Mouse (Mus musculus) neural tube, embryonic 14.5 days (tissue): Measurements from ENCODE around the gene Cx3cr1. TPM values are rescaled to one million over a fixed set of nuclear protein-coding genes. Genes with fewer than 3 reads are reported as not detected.
A peak's percentile ranks its signal among the peaks of the same experiment; 100 is the strongest.

Experiments
- ATAC-seq: fragments of 200-750 bp; cut with Nextera tagmentation; 2 replicates; pipeline ENCODE4 v1.8.0; 2017; ENCODE audit warnings: low read depth, mild to moderate bottlenecking, moderate TSS enrichment, moderate library complexity
- H3K27ac ChIP-seq: fragments of 300-500 bp; sonication (generic); 2 replicates; pipeline ENCODE4 v1.5.1; 2014; ENCODE audit warnings: low read depth, mild to moderate bottlenecking, control low read depth, low read length, moderate library complexity, mixed read lengths
- H3K27me3 ChIP-seq: fragments of 300-500 bp; sonication (generic); 2 replicates; pipeline ENCODE4 v1.6.1; 2014; ENCODE audit warnings: low read length; ENCODE audit not compliant: control insufficient read depth, insufficient read depth
- H3K36me3 ChIP-seq: fragments of 300-500 bp; sonication (generic); 2 replicates; pipeline ENCODE4 v1.6.1; 2014; ENCODE audit warnings: low read length, mixed read lengths; ENCODE audit not compliant: control insufficient read depth, insufficient read depth
- H3K4me1 ChIP-seq: fragments of 300-500 bp; sonication (generic); 2 replicates; pipeline ENCODE4 v1.6.1; 2014; ENCODE audit warnings: low read length; ENCODE audit not compliant: control insufficient read depth, insufficient read depth
- H3K4me2 ChIP-seq: fragments of 300-500 bp; sonication (generic); 2 replicates; pipeline ENCODE4 v1.6.1; 2014; ENCODE audit warnings: mild to moderate bottlenecking, low read depth, low read length, control low read depth
- H3K4me3 ChIP-seq: fragments of 300-500 bp; sonication (generic); 2 replicates; pipeline ENCODE4 v1.5.1; 2014; ENCODE audit warnings: low read depth, low read length, control low read depth, mixed read lengths
- H3K9ac ChIP-seq: fragments of 300-500 bp; sonication (generic); replicated peaks from 2 replicates; pipeline ENCODE4 v1.6.1; 2014; ENCODE audit warnings: low read depth, mild to moderate bottlenecking, control low read depth, low read length, mixed read lengths
- H3K9me3 ChIP-seq: fragments of 300-500 bp; sonication (generic); 2 replicates; pipeline ENCODE4 v1.6.1; 2016; ENCODE audit warnings: low read length; ENCODE audit not compliant: control insufficient read depth
- WGBS: fragments of 180-500 bp; shearing (Covaris S2); extraction: QIAGEN DNeasy Blood & Tissue Kit; methylation state at CpG from one replicate; pipeline ENCODE4 v1.1.7; 2014; 5-methylcytosine and 5-hydroxymethylcytosine counted together
- polyA plus RNA-seq: library from polyadenylated mRNA; unstranded; fragments of >200 nt; fragmentation: Nextera tagmentation; extraction: Ambion mirVana; gene quantifications from 2 replicates; pipeline ENCODE4 v1.2.1, GENCODE M21; 2014

Gene Cx3cr1
- polyA plus RNA-seq, 1 experiment from 2014 or later = 7.1 TPM

DNA sequence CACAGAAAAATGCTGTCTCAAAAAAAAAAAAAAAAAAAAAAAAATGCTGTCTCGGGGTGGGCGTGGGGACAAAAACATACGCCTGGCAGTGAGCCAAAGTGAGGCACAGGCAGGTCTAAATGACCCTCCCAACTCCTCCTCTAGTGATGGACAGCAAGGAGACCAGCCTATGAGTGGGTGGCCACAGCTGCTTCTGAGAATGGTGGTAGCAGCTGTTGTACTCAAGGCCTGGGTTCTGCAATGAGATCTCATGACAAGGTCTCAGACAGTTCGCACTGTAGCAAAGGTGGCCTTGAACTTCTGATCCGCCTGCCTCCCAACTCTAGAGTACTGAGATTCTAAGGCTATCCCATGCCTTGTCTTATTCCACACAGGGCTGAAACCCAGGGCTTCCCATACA is 128.3 kb downstream of the Cx3cr1 start:
- 83% methylated on average over 5 of the region's 5 CpGs for WGBS

DNA sequence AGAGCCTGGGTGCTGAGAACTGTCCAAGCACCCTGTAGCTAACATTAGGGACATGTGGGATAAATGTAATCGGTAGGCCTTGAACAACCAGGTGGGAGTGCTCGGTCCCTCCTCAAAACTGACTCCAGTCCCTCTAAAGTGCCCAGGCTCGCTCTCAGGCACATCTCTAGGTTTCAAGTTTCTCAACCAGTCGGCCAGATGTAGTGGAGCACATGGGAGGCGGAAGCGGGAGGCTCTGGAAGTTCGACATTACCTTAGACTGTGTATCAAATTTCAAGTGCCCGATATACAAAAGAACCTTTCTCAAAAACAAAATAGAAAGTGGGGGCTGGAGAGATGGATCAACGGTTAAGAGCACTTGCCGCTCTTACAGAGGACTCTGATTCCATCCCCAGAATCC is 130.0 kb downstream of the Cx3cr1 start:
- no peak for ATAC-seq
- Histone ChIP-seq H3K9ac (no peak overlapping the region), H3K4me3 (no peak overlapping the region), H3K9me3 (no peaks in the 10 kb centered on the region), H3K4me1 (peaks cover 6% of the 10 kb centered on the region; the same call in 1 of the 2 replicates), H3K4me2 (no peak overlapping the region), H3K27me3 (no peaks in the 10 kb centered on the region), H3K36me3 (no peaks in the 10 kb centered on the region), H3K27ac (no peak overlapping the region)
- WGBS = 86% methylated on average over 10 of the region's 10 CpGs

More for the DNA sequence above, 128.3 kb downstream of the Cx3cr1 start:
- no peak overlapping the region for H3K9ac ChIP-seq
- no peaks in the 10 kb centered on the region for H3K27me3 ChIP-seq
- H3K4me3 ChIP-seq = no peak overlapping the region
- H3K4me2 ChIP-seq = no peak overlapping the region
- H3K4me1 ChIP-seq = peaks cover 3% of the 10 kb centered on the region; the same call in 1 of the 2 replicates
- H3K27ac ChIP-seq = no peak overlapping the region
- H3K36me3 ChIP-seq = no peaks in the 10 kb centered on the region
- H3K9me3 ChIP-seq = no peaks in the 10 kb centered on the region
- ATAC-seq = no peak

DNA sequence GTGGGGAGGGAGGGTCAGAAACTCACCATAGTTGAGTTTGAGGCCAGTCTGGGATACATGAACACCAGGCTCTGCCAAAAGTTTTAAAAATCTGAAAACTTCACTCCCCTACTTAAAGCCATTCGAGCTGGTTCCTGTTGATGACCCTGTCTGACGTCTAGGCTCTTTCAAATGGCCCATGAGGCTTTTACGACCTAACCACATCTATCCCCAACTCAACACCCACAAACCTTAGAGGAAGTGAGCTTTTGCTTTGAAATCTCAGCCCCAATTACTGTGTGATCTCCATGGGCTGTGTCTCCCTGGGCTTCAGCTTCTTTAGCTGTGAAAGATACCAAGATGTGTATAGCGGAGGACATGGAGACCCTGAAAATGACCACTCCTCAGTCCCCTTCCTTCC is 131.2 kb downstream of the Cx3cr1 start:
- Histone ChIP-seq H3K4me1 (peaks cover 6% of the 10 kb centered on the region; the same call in 1 of the 2 replicates), H3K27me3 (no peaks in the 10 kb centered on the region), H3K4me2 (no peak overlapping the region), H3K4me3 (no peak overlapping the region), H3K9ac (no peak overlapping the region), H3K9me3 (no peaks in the 10 kb centered on the region), H3K36me3 (no peaks in the 10 kb centered on the region), H3K27ac (no peak overlapping the region)
- no peak for ATAC-seq
- WGBS = 66% methylated on average over 4 of the region's 4 CpGs

GRCm38 (mm10) chr9:119937005-119937773 is 132.5 kb downstream of the Cx3cr1 start, which contains the start of the genes Gorasp1 and Ttc21a:
TSS of gene Gorasp1 (minus strand) at chr9:119937565.
TSS of gene Ttc21a (plus strand) at chr9:119937606.
- Histone ChIP-seq H3K36me3 (0 out of 2 replicates have a peak, but pooled peaks cover 1% of the 10 kb centered on the region), H3K4me3 (peak within 1 kb of the TSS; percentile 73), H3K9me3 (no peaks in the 10 kb centered on the region), H3K9ac (peak within 1 kb of the TSS; percentile 74), H3K27me3 (no peaks in the 10 kb centered on the region), H3K4me2 (peak within 1 kb of the TSS; percentile 91), H3K27ac (peak within 1 kb of the TSS; percentile 53; the same call in 1 of the 2 replicates), H3K4me1 (peaks cover 6% of the 10 kb centered on the region; the same call in 1 of the 2 replicates)
- ATAC-seq = peak; percentile 96
- WGBS = 5% methylated on average over 40 of the region's 40 CpGs

GRCm38 (mm10) chr9:119933675-119934074 is 136.0 kb downstream of the Cx3cr1 start:
- H3K4me1 ChIP-seq = peaks cover 6% of the 10 kb centered on the region; the same call in 1 of the 2 replicates
- no peak overlapping the region for H3K4me2 ChIP-seq
- no peak overlapping the region for H3K27ac ChIP-seq
- H3K27me3 ChIP-seq = no peaks in the 10 kb centered on the region
- H3K4me3 ChIP-seq = no peak overlapping the region
- ATAC-seq = no peak
- no peaks in the 10 kb centered on the region for H3K9me3 ChIP-seq
- 86% methylated on average over 6 of the region's 6 CpGs for WGBS
- H3K36me3 ChIP-seq = 0 out of 2 replicates have a peak, but pooled peaks cover 9% of the 10 kb centered on the region
- no peak overlapping the region for H3K9ac ChIP-seq

GRCm38 (mm10) chr9:119932358-119932757 is 137.3 kb downstream of the Cx3cr1 start:
- Histone ChIP-seq H3K9ac (no peak overlapping the region), H3K27ac (no peak overlapping the region), H3K9me3 (no peaks in the 10 kb centered on the region), H3K36me3 (peaks cover 18% of the 10 kb centered on the region; the same call in 1 of the 2 replicates), H3K4me1 (peaks cover 6% of the 10 kb centered on the region; the same call in 1 of the 2 replicates), H3K4me3 (no peak overlapping the region), H3K27me3 (no peaks in the 10 kb centered on the region), H3K4me2 (no peak overlapping the region)
- WGBS = 91% methylated on average over 12 of the region's 12 CpGs
- ATAC-seq = no peak

DNA sequence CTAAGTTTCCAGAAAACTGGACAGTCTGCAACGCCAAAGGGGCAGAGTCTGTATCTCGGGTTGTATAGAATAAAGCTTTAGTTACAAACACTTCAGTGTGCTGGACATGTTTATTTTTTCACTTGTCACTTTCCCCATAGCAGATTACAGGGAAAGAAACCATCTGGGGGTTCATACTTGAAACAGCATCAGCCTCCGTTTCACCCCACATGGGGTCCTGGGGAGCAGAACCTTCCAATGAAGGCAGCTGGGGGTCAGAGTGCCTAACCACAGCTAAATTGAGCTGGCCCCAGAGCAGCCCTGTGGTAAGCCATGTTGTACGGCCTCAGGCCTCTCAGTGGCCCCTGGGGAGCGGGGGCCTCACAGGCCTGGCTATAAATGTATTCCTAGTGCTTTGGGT is 143.2 kb downstream of the Cx3cr1 start:
- no peaks in the 10 kb centered on the region for H3K27me3 ChIP-seq
- no peaks in the 10 kb centered on the region for H3K4me1 ChIP-seq
- H3K36me3 ChIP-seq = peaks cover 67% of the 10 kb centered on the region
- no peak overlapping the region for H3K9ac ChIP-seq
- no peaks in the 10 kb centered on the region for H3K9me3 ChIP-seq
- no peak overlapping the region for H3K4me3 ChIP-seq
- no peak overlapping the region for H3K27ac ChIP-seq
- WGBS = 84% methylated on average over 5 of the region's 5 CpGs
- ATAC-seq = no peak
- H3K4me2 ChIP-seq = no peak overlapping the region

- no peak overlapping the region for H3K9ac ChIP-seq
- H3K4me2 ChIP-seq = no peak overlapping the region
- peaks cover 74% of the 10 kb centered on the region for H3K36me3 ChIP-seq
- H3K4me1 ChIP-seq = no peaks in the 10 kb centered on the region
- H3K9me3 ChIP-seq = no peaks in the 10 kb centered on the region
- 80% methylated on average over 8 of the region's 8 CpGs for WGBS
- H3K27me3 ChIP-seq = no peaks in the 10 kb centered on the region
- ATAC-seq = no peak
- H3K27ac ChIP-seq = no peak overlapping the region
- H3K4me3 ChIP-seq = no peak overlapping the region
These were observed 143.9 kb downstream of the Cx3cr1 start for GRCm38 (mm10) chr9:119925729-119926128.

GRCm38 (mm10) chr9:119925120-119925657 is 144.5 kb downstream of the Cx3cr1 start:
- Histone ChIP-seq H3K4me2 (no peak overlapping the region), H3K9me3 (no peaks in the 10 kb centered on the region), H3K9ac (no peak overlapping the region), H3K4me1 (no peaks in the 10 kb centered on the region), H3K36me3 (peaks cover 77% of the 10 kb centered on the region), H3K4me3 (no peak overlapping the region), H3K27ac (no peak overlapping the region), H3K27me3 (no peaks in the 10 kb centered on the region)
- WGBS = 94% methylated on average over 16 of the region's 16 CpGs
- ATAC-seq = no peak
